Mouse (Mus musculus): Measurements from ENCODE around the gene 4921509C19Rik.
"Not testable (repeated sequence)": the region's sequence is repeated elsewhere in the genome, so short reads cannot be mapped to it uniquely, and the experiment has no call there.

Gene 4921509C19Rik

GRCm38 (mm10) chr2:151476053-151476452, at the start of gene 4921509C19Rik:
4921509C19Rik (minus strand) TSS chr2:151476153.
- not testable (repeated sequence) for DNase-seq (ENCODE audit: low read depth)

DNA sequence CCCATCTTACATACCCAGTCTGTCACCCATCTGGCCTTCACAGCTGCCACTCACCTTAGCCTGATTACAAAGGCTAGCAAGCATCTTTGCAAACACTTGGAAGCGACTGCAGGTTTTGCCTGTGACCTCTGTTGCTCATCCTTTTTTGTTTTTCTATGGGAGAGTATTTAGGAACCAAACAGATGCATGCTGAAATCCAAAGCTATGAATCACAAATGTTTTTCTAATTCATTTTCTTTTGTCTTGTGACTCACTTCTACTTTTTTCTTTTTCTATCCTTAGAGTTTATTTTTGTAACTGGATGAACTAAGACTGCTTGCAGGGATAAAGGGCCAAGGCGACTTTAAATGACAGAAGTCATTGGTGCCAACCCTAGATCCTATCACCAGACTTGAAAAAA, 49.6 kb upstream of the 4921509C19Rik start:
- DNase-seq (ENCODE audit: low read depth): no peak

DNA sequence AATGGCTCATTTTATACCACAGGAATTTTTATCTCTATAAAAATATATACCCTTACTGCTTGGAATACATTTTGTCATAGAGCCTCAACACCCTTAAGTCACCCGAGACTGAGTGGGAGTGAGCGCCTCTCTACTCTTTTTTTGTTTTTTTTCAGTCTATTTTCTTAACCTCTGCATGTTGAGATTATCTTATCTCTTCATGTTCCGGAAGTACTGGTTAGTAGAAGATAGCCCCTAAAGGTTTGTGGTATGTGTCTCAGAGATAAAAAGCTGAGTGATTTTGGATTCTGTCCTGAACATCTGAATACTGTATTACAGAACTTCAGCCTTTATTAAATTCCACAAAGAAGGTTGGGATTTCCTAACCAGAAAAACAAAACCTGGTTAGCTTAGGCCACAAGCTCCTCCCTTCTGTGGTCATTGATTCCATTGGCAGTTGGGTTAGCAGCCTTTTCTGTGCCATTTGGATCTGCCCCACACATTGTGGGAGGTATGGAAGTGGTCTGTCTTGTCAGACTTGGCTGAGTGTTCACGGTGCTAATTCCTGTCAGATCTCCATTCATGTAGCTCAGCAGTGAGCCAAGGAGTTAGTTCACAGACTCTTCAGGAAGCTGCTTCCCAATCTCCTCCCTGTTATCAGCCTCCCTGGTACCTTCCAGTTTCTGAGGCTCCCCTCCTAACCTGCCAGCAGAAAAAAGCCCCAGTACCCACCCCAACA, 48.5 kb upstream of the 4921509C19Rik start:
- no peak for DNase-seq (ENCODE audit: low read depth)

DNA sequence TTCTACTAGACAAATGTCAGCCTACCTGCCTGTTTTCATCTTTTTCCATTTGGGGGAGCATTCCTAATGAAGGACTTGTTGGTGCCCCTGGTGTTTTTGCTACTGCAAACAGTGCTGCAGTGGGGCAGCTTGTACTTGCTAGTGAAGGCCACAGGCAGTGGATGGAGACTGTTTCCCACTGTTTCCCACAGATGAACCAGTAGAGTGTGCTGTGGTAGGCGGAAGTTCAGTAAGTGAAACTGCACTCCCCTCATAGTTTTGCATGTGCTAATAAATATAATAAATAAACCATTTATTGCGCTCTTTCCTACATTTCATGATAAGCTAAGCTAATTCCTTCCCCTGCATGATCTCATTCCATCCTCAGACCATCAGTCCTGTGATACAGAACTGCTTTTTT, 43.0 kb upstream of the 4921509C19Rik start:
- no peak for DNase-seq (ENCODE audit: low read depth)

DNA sequence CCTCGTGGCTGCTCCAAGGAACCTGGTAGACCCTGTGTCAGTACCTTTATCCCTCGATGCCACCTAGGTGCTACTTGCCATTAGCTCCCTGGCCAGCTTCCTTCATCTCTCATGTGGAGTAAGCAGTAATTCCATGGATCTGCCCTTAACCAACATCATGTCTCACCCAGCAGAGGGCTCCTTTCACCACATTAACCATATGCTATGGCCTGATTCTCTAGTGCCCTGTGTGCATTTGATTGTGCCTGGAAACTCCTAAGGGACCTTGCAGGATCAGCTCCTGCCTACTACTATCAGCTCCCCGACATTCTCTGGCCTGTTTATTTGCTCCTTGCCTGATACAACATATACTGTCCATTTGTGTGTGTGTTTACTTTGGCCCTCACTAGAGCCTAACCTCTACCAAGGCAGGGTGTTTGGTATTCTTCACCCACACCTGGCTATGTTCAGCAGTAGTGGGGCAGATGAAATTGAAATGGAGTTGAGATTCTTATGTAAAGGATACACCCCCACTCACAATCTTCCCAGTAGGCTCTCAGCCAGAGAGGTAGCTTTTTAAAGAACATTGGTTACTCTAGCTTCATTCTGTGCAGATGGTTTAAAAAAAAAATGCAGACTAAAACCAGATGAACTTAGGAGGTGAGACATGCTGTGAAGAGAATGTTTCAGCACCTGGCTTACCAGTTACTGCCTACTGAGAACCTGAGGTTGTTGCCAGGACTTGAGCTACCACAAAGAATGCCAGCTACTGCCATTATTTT, 37.8 kb upstream of the 4921509C19Rik start:
- DNase-seq (ENCODE audit: low read depth): no peak

DNA sequence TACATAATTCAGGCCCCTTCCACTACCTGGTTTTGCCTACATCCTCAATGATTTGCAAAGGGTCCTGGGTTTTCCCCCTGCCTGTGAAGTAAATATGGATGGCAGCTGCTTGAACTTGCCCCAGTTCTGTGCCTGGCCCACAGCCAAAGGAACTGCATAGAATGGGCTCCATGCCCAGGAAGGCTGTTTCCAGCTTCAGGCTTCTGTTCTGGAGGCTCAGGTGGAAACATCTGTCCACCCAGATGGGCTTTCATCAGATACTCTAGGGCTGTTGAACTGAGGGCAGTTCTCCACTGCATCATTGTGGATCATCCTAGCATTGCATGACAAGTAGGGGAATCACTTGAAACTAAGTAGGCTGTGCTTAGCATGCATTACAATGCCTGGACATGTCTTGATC, 36.2 kb upstream of the 4921509C19Rik start:
- no peak for DNase-seq (ENCODE audit: low read depth)

GRCm38 (mm10) chr2:151504226-151504625, 28.3 kb upstream of the 4921509C19Rik start:
- no peak for DNase-seq (ENCODE audit: low read depth)

DNA sequence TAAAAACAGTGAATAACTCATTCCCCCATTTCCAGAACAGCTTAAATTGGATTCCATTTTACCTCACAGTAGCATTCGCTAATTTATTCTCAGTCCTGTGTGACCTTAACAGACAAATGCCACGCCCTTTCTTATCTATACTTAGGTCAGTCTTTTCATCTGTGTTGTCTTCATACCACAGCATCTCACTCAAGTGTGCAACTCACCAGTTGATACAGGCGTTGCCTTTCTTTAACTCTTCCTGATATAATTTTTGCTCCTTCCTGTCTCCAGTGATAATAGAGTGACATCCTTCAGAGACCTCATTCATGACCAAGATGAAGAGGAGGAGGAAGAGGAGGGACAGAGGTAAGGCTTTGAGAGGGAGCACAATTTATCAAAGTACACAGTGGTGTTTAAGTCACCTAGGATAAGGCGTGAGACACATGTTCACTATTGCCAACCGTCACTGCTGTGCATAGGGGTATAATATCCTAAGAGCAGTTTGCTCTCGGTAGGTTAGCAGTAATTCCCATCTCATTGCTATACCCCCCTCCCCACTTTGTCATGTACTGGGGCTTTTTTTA, 24.6 kb upstream of the 4921509C19Rik start:
- no peak for DNase-seq (ENCODE audit: low read depth)

DNA sequence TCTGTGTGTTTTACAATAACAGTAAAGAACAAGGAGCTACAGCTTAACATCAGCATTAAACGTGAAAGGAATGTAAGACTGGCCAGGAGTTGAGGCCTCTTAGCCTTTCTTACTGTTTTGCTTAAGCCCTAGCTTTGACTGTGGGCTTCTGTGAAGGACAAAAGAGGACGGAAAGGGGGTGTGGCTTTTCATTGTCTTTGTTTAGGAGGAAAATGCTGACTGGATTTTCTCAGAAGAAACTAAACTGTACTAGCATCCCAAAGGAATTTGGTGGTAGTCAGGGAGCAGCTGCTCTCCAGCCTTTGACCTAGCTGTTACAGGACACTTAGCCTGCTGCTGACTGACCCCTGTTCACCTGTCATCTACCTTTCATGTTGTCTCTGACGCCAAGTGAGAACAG, 22.4 kb upstream of the 4921509C19Rik start:
- no peak for DNase-seq (ENCODE audit: low read depth)

GRCm38 (mm10) chr2:151494035-151494803, 18.3 kb upstream of the 4921509C19Rik start, which contains the start of gene Nsfl1c:
Nsfl1c (plus strand) TSS chr2:151494182.
- DNase-seq (ENCODE audit: low read depth): peak; percentile 87

- no peak for DNase-seq (ENCODE audit: low read depth)
Measured at GRCm38 (mm10) chr2:151486496-151486895, 10.5 kb upstream of the 4921509C19Rik start.

DNA sequence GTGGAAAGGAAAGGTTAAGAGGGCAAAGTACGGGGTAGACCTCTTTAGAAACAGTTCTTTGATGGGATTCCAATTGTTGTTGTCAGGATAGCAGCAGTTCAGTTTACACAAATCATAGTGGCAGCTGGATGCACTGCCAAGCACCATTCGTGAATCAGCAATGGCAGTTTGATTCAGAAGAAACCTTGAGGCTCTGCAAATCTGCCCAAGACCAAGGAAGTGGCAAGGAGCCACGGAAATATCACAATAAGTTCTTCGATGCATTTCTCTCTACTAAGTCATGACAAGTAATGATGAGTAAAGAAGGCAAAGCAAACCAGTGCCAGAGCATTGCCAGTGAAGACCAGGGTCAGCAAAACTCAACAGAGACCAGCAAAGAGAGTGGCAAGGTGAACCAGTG, 41.0 kb downstream of the 4921509C19Rik start:
- DNase-seq (ENCODE audit: low read depth): not testable (repeated sequence)

DNA sequence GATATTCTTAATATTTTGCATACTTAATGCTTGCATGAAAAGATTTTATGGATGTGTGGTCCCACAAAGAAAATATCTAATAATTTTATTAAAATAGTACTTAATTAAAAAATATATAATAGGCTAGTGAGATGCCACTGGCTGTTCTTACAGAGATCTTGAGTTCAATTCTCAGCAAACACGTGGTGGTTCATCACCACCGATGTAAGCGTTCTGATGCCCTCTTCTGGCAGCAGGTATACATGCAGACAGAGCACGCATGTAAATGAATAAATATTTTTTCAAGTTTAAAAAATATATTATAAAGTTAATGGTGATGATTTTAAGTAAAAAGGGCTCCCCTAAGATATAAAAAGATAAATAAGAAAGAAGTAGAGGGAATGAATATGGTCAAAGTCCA, 41.8 kb downstream of the 4921509C19Rik start:
- DNase-seq (ENCODE audit: low read depth): not testable (repeated sequence)
